Mouse (Mus musculus) liver, embryonic 14.5 days (tissue): ENCODE measurements around the gene Asz1. TPM values are rescaled to one million over a fixed set of nuclear protein-coding genes. Genes with fewer than 3 reads are reported as not detected.
A peak's percentile ranks its signal among the peaks of the same experiment; 100 is the strongest.

Experiments used
- ATAC-seq: fragments of 200-750 bp; cut with Nextera tagmentation; 2 replicates; pipeline ENCODE4 v1.8.0; 2017; ENCODE audit warnings: moderate number of reproducible peaks, mild to moderate bottlenecking, moderate library complexity; ENCODE audit not compliant: insufficient read depth
- DNase-seq, 3 experiments: peaks; one replicate each; pipeline ENCODE4 v3.0.0-alpha.2; 2012 to 2013; ENCODE audit warnings: low read depth in 3 of 3, low spot score in 3 of 3
- H3K27ac ChIP-seq: fragments of 300-500 bp; sonication (generic); 2 replicates; pipeline ENCODE4 v1.5.1; 2014; ENCODE audit warnings: moderate library complexity, mild to moderate bottlenecking, control low read depth, inconsistent platforms
- H3K27me3 ChIP-seq: fragments of 300-500 bp; sonication (generic); 2 replicates; pipeline ENCODE4 v1.6.1; 2014; ENCODE audit warnings: mild to moderate bottlenecking, low read length, moderate library complexity; ENCODE audit not compliant: control insufficient read depth, insufficient read depth
- H3K36me3 ChIP-seq: fragments of 300-500 bp; sonication (generic); replicated peaks from 2 replicates; pipeline ENCODE4 v1.6.1; 2014; ENCODE audit warnings: low read depth; ENCODE audit not compliant: control insufficient read depth, insufficient read depth
- H3K4me1 ChIP-seq, 2 experiments: fragments of 200-500 bp in 1 of 2; fragments of 300-500 bp in 1 of 2; sonication (generic) in 1 of 2; replicated peaks; 2 replicates each; pipeline ENCODE4 v1.6.1; 2012 to 2014; ENCODE audit warnings: antibody characterized with exemption in 1 of 2, inconsistent platforms in 1 of 2, low read length in 1 of 2; ENCODE audit not compliant: control insufficient read depth in 2 of 2, insufficient read depth in 2 of 2
- H3K4me2 ChIP-seq: fragments of 300-500 bp; sonication (generic); 2 replicates; pipeline ENCODE4 v1.6.1; 2014; ENCODE audit warnings: low read depth, mild to moderate bottlenecking, control low read depth, moderate library complexity
- H3K4me3 ChIP-seq, 2 experiments: fragments of 200-500 bp in 1 of 2; fragments of 300-500 bp in 1 of 2; sonication (generic) in 1 of 2; 2 replicates each; pipeline ENCODE4 v1.5.1; 2012 to 2014; ENCODE audit warnings: low read depth in 2 of 2, low read length in 2 of 2, mild to moderate bottlenecking in 2 of 2, control low read depth in 1 of 2, inconsistent platforms in 1 of 2, moderate library complexity in 1 of 2; ENCODE audit not compliant: insufficient read depth in 1 of 2
- H3K9ac ChIP-seq: fragments of 300-500 bp; sonication (generic); replicated peaks from 2 replicates; pipeline ENCODE4 v1.6.1; 2014; ENCODE audit warnings: mild to moderate bottlenecking, control low read depth, moderate library complexity
- H3K9me3 ChIP-seq: fragments of 300-500 bp; sonication (generic); 2 replicates; pipeline ENCODE4 v1.6.1; 2016; ENCODE audit warnings: low read length, mixed read lengths; ENCODE audit not compliant: control insufficient read depth
- CTCF ChIP-seq: IDR thresholded peaks from 2 replicates; pipeline ENCODE4 v1.5.1; 2016; ENCODE audit warnings: antibody characterized with exemption, low read depth, control low read depth
- EP300 ChIP-seq: IDR thresholded peaks from 2 replicates; pipeline ENCODE4 v1.6.1; 2016; ENCODE audit warnings: antibody characterized with exemption, low read depth
- WGBS: fragments of 180-500 bp; shearing (Covaris S2); extraction: QIAGEN DNeasy Blood & Tissue Kit; methylation state at CpG from one replicate; pipeline ENCODE4 v1.1.7; 2014; ENCODE audit not compliant: insufficient replicate concordance; 5-methylcytosine and 5-hydroxymethylcytosine counted together
- polyA plus RNA-seq, 2 experiments: library from polyadenylated mRNA; depleted of rRNA in 1 of 2; stranded (reverse) in 1 of 2; unstranded in 1 of 2; fragments of >200 nt; fragmentation: Nextera tagmentation in 1 of 2; extraction: Ambion mirVana in 1 of 2; gene quantifications; 2 replicates each; pipeline versions ENCODE4 v1.2.1 to v1.2.3; 2012 to 2014

Asz1 gene
- polyA plus RNA-seq, 2 experiments: not detected

- no peak overlapping the region for H3K4me3 ChIP-seq
- H3K27ac ChIP-seq: no peak overlapping the region
- H3K27me3 ChIP-seq: no peaks in the 10 kb centered on the region
- no peak for ATAC-seq
- 26% methylated on average over 5 of the region's 5 CpGs for WGBS
- DNase-seq: peak in 1 of 3 experiments; percentile 12
- no peak for TF ChIP-seq EP300
- no peaks in the 10 kb centered on the region for H3K9me3 ChIP-seq
- peaks cover 0 to 2% of the 10 kb centered on the region in 2 experiments; a peak in 1 of 4 replicates for H3K4me1 ChIP-seq
- H3K36me3 ChIP-seq: no peaks in the 10 kb centered on the region
- no peak overlapping the region for H3K4me2 ChIP-seq
- no peak overlapping the region for H3K9ac ChIP-seq
Measured at GRCm38 (mm10) chr6:18076577-18076976, 32.3 kb downstream of the Asz1 start.

GRCm38 (mm10) chr6:18057899-18058298 is 51.0 kb downstream of the Asz1 start:
- H3K36me3 ChIP-seq: no peaks in the 10 kb centered on the region
- TF ChIP-seq EP300: no peak
- no peak for TF ChIP-seq CTCF
- ATAC-seq: peak; percentile 35
- H3K27ac ChIP-seq: no peak overlapping the region
- no peak overlapping the region for H3K9ac ChIP-seq
- H3K27me3 ChIP-seq: no peaks in the 10 kb centered on the region
- no peaks in the 10 kb centered on the region for H3K9me3 ChIP-seq
- H3K4me1 ChIP-seq: no peaks in the 10 kb centered on the region
- H3K4me3 ChIP-seq: no peak overlapping the region
- DNase-seq: no peak
- H3K4me2 ChIP-seq: no peak overlapping the region
- WGBS: 55% methylated on average over 4 of the region's 4 CpGs

GRCm38 (mm10) chr6:18051702-18052101 is 57.2 kb downstream of the Asz1 start:
- Histone ChIP-seq H3K36me3 (no peaks in the 10 kb centered on the region), H3K4me2 (no peak overlapping the region), H3K4me3 (no peak overlapping the region), H3K27ac (no peak overlapping the region), H3K9ac (no peak overlapping the region), H3K9me3 (no peaks in the 10 kb centered on the region), H3K4me1 (no peaks in the 10 kb centered on the region), H3K27me3 (no peaks in the 10 kb centered on the region)
- TF ChIP-seq CTCF (no peak), EP300 (no peak)
- ATAC-seq: no peak
- 65% methylated on average over 5 of the region's 5 CpGs for WGBS
- no peak for DNase-seq

- Histone ChIP-seq H3K9me3 (no peaks in the 10 kb centered on the region), H3K36me3 (no peaks in the 10 kb centered on the region), H3K27me3 (no peaks in the 10 kb centered on the region), H3K27ac (no peak overlapping the region), H3K9ac (no peak overlapping the region), H3K4me1 (no peaks in the 10 kb centered on the region), H3K4me2 (no peak overlapping the region), H3K4me3 (no peak overlapping the region)
- no peak for TF ChIP-seq CTCF
- TF ChIP-seq EP300: no peak
- ATAC-seq: no peak
- DNase-seq: no peak
- WGBS: 72% methylated on average over 4 of the region's 4 CpGs
Measured at GRCm38 (mm10) chr6:18044299-18044698, 64.6 kb downstream of the Asz1 start.

GRCm38 (mm10) chr6:18043172-18043571 is 65.7 kb downstream of the Asz1 start:
- Histone ChIP-seq H3K27ac (no peak overlapping the region), H3K4me3 (no peak overlapping the region), H3K27me3 (no peaks in the 10 kb centered on the region), H3K36me3 (no peaks in the 10 kb centered on the region), H3K9ac (no peak overlapping the region), H3K4me1 (no peaks in the 10 kb centered on the region), H3K4me2 (no peak overlapping the region), H3K9me3 (no peaks in the 10 kb centered on the region)
- ATAC-seq (no peak), DNase-seq (no peak)
- no peak for TF ChIP-seq EP300
- whole genome bisulfite sequencing: 53% methylated on average over 5 of the region's 5 CpGs
